Mouse (Mus musculus) liver, adult 2 months (tissue): ENCODE measurements around the gene Sun1. TPM values are rescaled to one million over a fixed set of nuclear protein-coding genes. Genes with fewer than 3 reads are reported as not detected.

ENCODE experiments used
- DNase-seq: peaks from one replicate; pipeline ENCODE4 v3.0.0-alpha.2; 2011; ENCODE audit warnings: low read depth, low spot score; ENCODE audit errors: extremely low read depth
- H3K27ac ChIP-seq: fragments of 200-500 bp; replicated peaks from 2 replicates; pipeline ENCODE4 v1.5.1; 2012; ENCODE audit warnings: low read depth, mild to moderate bottlenecking, control low read depth, inconsistent platforms, low read length; ENCODE audit not compliant: insufficient read depth
- H3K27me3 ChIP-seq: fragments of 200-500 bp; 2 replicates; pipeline ENCODE4 v1.6.1; 2012; ENCODE audit warnings: mild to moderate bottlenecking, moderate library complexity, low read length, inconsistent platforms; ENCODE audit not compliant: control insufficient read depth, insufficient read depth
- H3K36me3 ChIP-seq: fragments of 200-500 bp; 2 replicates; pipeline ENCODE4 v1.6.1; 2012; ENCODE audit warnings: low read length, inconsistent platforms; ENCODE audit not compliant: control insufficient read depth, insufficient read depth
- H3K4me1 ChIP-seq: fragments of 200-500 bp; 2 replicates; pipeline ENCODE4 v1.6.1; 2011; ENCODE audit warnings: low read length; ENCODE audit not compliant: control insufficient read depth, insufficient read depth
- H3K4me3 ChIP-seq: fragments of 200-500 bp; 2 replicates; pipeline ENCODE4 v1.5.1; 2011; ENCODE audit warnings: low read depth, mild to moderate bottlenecking, control low read depth, low read length, moderate library complexity; ENCODE audit not compliant: insufficient read depth
- H3K79me2 ChIP-seq: fragments of 200-500 bp; 2 replicates; pipeline ENCODE4 v1.6.1; 2012; ENCODE audit warnings: inconsistent platforms, mild to moderate bottlenecking, low read length, moderate library complexity; ENCODE audit not compliant: control insufficient read depth, insufficient read depth
- H3K9ac ChIP-seq: fragments of 200-500 bp; 2 replicates; pipeline ENCODE4 v1.6.1; 2012; ENCODE audit warnings: low read depth, mild to moderate bottlenecking, control low read depth, inconsistent platforms, low read length
- CTCF ChIP-seq: fragments of 200-500 bp; IDR thresholded peaks from 2 replicates; pipeline ENCODE4 v1.5.1; 2011; ENCODE audit warnings: low read depth, low read length, control low read depth
- POLR2A ChIP-seq: fragments of 200-500 bp; IDR thresholded peaks from 2 replicates; pipeline ENCODE4 v1.6.1; 2011; ENCODE audit warnings: low read length, control low read depth; ENCODE audit not compliant: insufficient read depth; ENCODE audit errors: extremely low read depth
- WGBS: fragments of 180-500 bp; shearing (Covaris S2); methylation state at CpG from one replicate; pipeline ENCODE4 v1.1.7; 2018; 5-methylcytosine and 5-hydroxymethylcytosine counted together
- polyA plus RNA-seq: library from polyadenylated mRNA; depleted of rRNA; stranded (reverse); fragments of >200 nt; gene quantifications from 2 replicates; pipeline ENCODE4 v1.2.3, GENCODE M21; 2012; rRNA removed
- total RNA-seq: library from RNA; depleted of rRNA; stranded (reverse); fragments of >200 nt; gene quantifications from 2 replicates; pipeline ENCODE4 v1.2.3, GENCODE M21; 2014; rRNA removed

Sun1 gene
- total and polyA plus RNA-seq, 2 experiments = 8.8 to 15.6 TPM

DNA sequence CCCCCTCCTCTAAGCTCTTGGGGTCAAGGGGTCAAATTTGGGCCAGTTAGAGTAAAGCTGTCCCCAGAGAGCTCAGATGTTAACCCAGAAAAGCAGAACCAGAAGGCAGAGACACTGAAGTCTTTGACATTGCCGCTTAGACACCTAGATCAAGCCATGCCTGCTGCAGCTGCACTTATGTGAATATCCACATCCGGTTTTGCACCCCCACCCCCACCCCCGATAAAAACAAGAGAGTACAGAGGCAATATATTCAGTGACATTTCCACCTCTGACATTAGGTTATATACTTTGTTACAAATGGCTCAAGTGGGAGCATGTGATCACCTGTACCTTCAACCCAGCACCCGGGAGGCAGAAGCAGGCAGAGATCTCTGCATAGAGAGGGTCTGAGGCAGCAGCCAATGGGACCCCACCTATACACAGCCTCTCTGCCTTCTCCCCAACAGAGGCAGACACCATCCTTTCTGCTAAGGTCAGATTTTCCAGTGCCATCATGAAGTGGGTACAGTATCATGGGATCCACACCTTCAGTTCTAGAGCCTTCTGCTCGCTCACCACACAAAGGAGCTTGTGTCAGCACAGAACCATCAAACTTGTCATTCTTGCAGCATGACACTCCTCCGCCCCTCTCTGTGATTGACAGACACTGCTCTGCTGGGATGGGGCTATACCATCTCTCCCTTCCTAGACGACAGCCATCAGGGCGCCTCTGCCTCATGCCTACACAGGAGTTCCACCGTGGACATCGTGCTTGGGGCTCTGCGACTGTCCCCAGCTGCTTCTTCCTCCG, 90.2 kb downstream of the Sun1 start:
- no peaks in the 10 kb centered on the region for H3K79me2 ChIP-seq
- DNase-seq = no peak
- no peaks in the 10 kb centered on the region for H3K36me3 ChIP-seq
- H3K9ac ChIP-seq = no peak overlapping the region
- no peak overlapping the region for H3K27ac ChIP-seq
- no peaks in the 10 kb centered on the region for H3K4me1 ChIP-seq
- 81% methylated on average over 12 of the region's 12 CpGs for WGBS
- H3K4me3 ChIP-seq = no peak overlapping the region
- no peaks in the 10 kb centered on the region for H3K27me3 ChIP-seq
- TF ChIP-seq CTCF = no peak
- TF ChIP-seq POLR2A = no peak

DNA sequence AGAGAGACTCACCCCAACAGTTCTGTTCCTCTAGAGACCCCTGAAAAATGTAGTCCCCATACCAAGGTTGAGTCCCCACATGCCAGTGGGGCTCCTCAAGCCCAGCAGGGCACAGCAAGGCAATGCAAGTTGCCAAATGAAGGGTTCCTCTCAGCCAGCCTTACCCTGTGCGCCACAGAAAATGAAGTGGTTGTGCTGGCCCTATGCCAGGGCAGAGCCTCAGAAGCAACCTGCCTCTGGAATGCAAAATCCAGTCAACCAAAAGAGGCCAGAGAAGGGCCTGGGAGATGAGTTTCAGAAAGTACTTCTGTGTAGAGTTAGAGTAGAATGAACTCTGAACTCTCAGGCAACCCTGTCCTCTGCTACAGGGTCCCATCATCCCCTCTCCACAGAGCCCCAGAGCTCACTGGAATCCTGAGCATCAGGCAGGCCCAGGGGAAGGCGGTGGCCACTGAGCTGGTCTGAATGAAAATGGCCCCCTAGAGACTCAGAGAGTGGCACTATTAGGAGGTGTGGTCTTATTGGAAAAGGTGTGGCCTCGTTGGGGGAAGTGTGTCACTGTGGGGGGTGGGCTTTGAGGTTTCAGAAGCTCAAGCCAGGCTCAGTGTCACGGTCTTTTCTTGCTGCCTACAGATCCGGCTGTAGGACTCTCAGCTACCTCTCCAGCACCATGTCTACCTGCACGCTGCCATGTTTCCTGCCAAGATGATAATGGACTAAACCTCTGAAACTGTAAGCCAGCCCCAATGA, 91.5 kb downstream of the Sun1 start:
- WGBS = 81% methylated on average over 6 of the region's 6 CpGs
- H3K27me3 ChIP-seq = no peaks in the 10 kb centered on the region
- TF ChIP-seq POLR2A = no peak
- no peak for TF ChIP-seq CTCF
- H3K27ac ChIP-seq = no peak overlapping the region
- H3K79me2 ChIP-seq = no peaks in the 10 kb centered on the region
- no peaks in the 10 kb centered on the region for H3K4me1 ChIP-seq
- no peaks in the 10 kb centered on the region for H3K36me3 ChIP-seq
- H3K4me3 ChIP-seq = no peak overlapping the region
- no peak overlapping the region for H3K9ac ChIP-seq
- no peak for DNase-seq

GRCm38 (mm10) chr5:139294089-139294488, 93.7 kb downstream of the Sun1 start:
- Histone ChIP-seq H3K27ac (no peak overlapping the region), H3K36me3 (no peaks in the 10 kb centered on the region), H3K79me2 (no peaks in the 10 kb centered on the region), H3K4me1 (no peaks in the 10 kb centered on the region), H3K27me3 (no peaks in the 10 kb centered on the region), H3K4me3 (no peak overlapping the region), H3K9ac (no peak overlapping the region)
- DNase-seq = no peak
- TF ChIP-seq CTCF = no peak
- TF ChIP-seq POLR2A = no peak
- 76% methylated on average over 2 of the region's 2 CpGs for WGBS

DNA sequence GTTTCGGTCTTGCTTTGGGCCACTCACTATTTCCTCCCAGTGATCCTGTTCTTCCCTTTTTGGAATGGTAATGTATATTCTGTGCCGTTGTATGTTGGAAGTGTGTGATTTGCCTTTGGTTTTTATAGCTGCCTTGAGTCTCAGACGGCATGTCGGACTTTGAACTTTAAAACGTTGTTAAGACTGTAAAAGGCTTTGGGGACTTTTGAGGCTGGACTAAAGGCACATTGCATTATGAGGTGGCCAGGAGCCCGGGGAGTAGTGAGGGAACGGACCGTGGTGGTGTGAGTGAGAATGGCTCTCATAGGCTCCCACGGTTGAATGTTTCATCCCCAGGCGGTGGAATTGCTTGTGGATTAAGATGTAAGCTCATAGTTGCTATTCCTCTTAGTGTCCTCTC, 96.7 kb downstream of the Sun1 start:
- 92% methylated on average over 10 of the region's 10 CpGs for WGBS

DNA sequence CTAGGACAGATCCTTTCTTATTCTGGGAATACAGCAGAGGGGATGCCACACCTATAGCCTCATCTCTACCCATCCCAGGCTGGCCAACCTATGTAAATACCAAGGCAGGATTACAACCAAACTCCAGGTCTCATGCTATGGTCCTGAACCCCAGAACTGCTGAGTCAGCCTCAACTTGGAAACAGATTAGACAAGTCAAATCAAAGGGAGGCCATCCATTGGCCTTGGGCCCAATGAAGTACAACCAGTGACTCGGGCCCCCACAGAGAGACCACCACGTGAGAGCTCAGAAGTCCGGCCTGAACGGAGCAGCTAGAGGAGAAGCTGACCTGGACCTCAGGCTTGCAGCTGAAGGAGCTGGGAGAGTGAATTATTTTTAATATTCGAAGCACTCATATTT, 97.3 kb downstream of the Sun1 start:
- no peak for TF ChIP-seq CTCF
- no peak for TF ChIP-seq POLR2A
- WGBS = 86% methylated on average over 5 of the region's 5 CpGs
- no peak overlapping the region for H3K4me3 ChIP-seq
- H3K9ac ChIP-seq = no peak overlapping the region
- peaks cover 2% of the 10 kb centered on the region; the same call in 1 of the 2 replicates for H3K4me1 ChIP-seq
- H3K27ac ChIP-seq = no peak overlapping the region
- H3K36me3 ChIP-seq = no peaks in the 10 kb centered on the region
- no peaks in the 10 kb centered on the region for H3K79me2 ChIP-seq
- H3K27me3 ChIP-seq = no peaks in the 10 kb centered on the region
- DNase-seq = no peak

More for the DNA sequence above, 96.7 kb downstream of the Sun1 start:
- no peak for TF ChIP-seq CTCF
- TF ChIP-seq POLR2A = no peak
- Histone ChIP-seq H3K4me3 (no peak overlapping the region), H3K27ac (no peak overlapping the region), H3K79me2 (no peaks in the 10 kb centered on the region), H3K27me3 (no peaks in the 10 kb centered on the region), H3K36me3 (no peaks in the 10 kb centered on the region), H3K9ac (no peak overlapping the region), H3K4me1 (peaks cover 2% of the 10 kb centered on the region; the same call in 1 of the 2 replicates)
- no peak for DNase-seq

Other genes with a start within 250 kb of the Sun1 start
- 2.8 and 3.2 TPM in 2 replicates for gene Pdgfa, start 203.3 kb upstream of the Sun1 start, total RNA-seq
- 1.8 and 3.4 TPM in 2 replicates for gene Pdgfa, start 203.3 kb upstream of the Sun1 start, polyA plus RNA-seq
- gene Prkar1b, start 50.6 kb upstream of the Sun1 start, total RNA-seq = 0.37 and 0.67 TPM in 2 replicates
- 0.22 and 0.60 TPM in 2 replicates for gene Prkar1b, start 50.6 kb upstream of the Sun1 start, polyA plus RNA-seq
- 2.7 and 3.5 TPM in 2 replicates for gene Dnaaf5, start 50.4 kb upstream of the Sun1 start, total RNA-seq
- 8.1 and 9.0 TPM in 2 replicates for gene Dnaaf5, start 50.4 kb upstream of the Sun1 start, polyA plus RNA-seq
- 20.9 and 26.5 TPM in 2 replicates for gene Get4, start 51.7 kb downstream of the Sun1 start, total RNA-seq
- 62.3 and 69.1 TPM in 2 replicates for gene Get4, start 51.7 kb downstream of the Sun1 start, polyA plus RNA-seq
- gene Adap1, start 125.0 kb downstream of the Sun1 start, total RNA-seq = 1.5 TPM in 2 replicates
- gene Adap1, start 125.0 kb downstream of the Sun1 start, polyA plus RNA-seq = 0.60 and 1.3 TPM in 2 replicates
- gene Cox19, start 150.8 kb downstream of the Sun1 start, total RNA-seq = 23.6 and 25.2 TPM in 2 replicates
- gene Cox19, start 150.8 kb downstream of the Sun1 start, polyA plus RNA-seq = 82.4 and 86.1 TPM in 2 replicates
- gene Cyp2w1, start 152.0 kb downstream of the Sun1 start, total RNA-seq = not detected in 2 replicates
- gene Cyp2w1, start 152.0 kb downstream of the Sun1 start, polyA plus RNA-seq = not detected in 2 replicates
- gene Gpr146, start 177.1 kb downstream of the Sun1 start, total RNA-seq = 36.5 and 57.1 TPM in 2 replicates
- gene Gpr146, start 177.1 kb downstream of the Sun1 start, polyA plus RNA-seq = 43.5 and 70.7 TPM in 2 replicates
- 0.18 and 0.54 TPM in 2 replicates for gene C130050O18Rik, start 204.6 kb downstream of the Sun1 start, total RNA-seq
- gene C130050O18Rik, start 204.6 kb downstream of the Sun1 start, polyA plus RNA-seq = 0.56 and 1.6 TPM in 2 replicates
- gene Gper1, start 222.5 kb downstream of the Sun1 start, total RNA-seq = 0.07 TPM in 1 of 2 replicates, not detected in the other
- gene Gper1, start 222.5 kb downstream of the Sun1 start, polyA plus RNA-seq = 0.02 and 0.05 TPM in 2 replicates